Mouse (Mus musculus): ENCODE measurements around the gene Ptpre. TPM values are rescaled to one million over a fixed set of nuclear protein-coding genes. Genes with fewer than 3 reads are reported as not detected.
"Not testable (repeated sequence)": the region's sequence is repeated elsewhere in the genome, so short reads cannot be mapped to it uniquely, and the experiment has no call there.

The Ptpre gene
- total RNA-seq (2015): 61.4 and 74.2 TPM in 2 replicates
- total RNA-seq (2017): 49.6 and 59.1 TPM in 2 replicates

DNA sequence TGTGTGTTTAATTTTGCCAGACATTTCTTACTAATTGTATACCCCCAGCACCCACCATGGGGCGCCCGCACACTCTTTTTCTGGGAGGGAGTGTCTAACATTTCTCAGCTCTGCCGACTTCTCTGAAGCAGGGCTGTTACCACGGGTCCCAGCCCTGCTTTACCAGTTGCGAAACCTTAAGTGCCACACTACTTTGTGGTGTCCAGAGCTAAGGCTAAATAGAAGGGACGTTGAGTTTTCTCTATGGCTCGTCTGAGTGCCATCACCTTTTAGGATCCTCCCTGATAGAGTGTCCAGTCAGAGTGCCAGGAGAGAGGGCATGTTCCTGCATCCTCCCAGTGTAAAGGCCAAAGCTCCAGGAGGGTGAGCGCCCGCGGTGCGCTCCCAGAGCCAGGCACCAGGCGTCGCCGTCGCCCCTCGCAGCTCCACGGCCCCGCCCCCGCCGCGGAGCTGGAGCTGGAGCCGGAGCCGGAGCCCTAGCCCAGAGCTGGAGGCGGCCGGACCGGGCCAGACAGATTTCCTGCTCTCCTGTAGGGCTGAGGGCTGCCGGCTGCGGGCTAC is at the start of gene Ptpre:
TSS of gene Ptpre (plus strand) at position 141 of the 561 bp plus-strand sequence.
- peak; percentile 78 for ATAC-seq (replicated peaks; ENCODE audit: poor library complexity)

DNA sequence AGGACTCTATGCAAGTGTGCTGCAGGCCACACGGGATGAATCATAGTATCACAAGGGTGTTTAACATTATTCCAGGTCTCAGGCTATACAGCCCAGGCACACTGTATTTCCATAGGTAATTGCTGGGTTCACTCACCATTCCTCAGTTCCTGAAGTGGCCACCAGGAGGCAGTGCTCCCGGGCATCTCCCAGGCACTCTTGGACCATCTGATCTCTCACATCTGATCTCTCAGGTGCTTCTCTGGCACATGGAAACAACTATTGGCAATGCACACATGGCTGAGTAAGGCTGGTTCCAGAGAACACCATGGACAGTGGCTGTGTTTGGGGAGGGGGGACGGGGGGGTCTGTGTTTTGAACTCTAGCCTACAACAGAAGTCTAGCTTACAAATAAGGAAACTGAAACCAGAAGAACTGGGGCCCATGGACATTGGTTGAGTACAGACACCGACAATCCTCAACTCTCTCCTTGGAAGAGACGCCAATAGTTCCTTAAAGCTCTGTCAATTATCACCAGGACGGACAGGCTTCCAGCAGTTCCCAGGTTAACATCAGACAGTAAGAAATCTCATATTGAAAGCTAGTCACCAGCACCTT is 49.0 kb upstream of the Ptpre start:
- ATAC-seq (replicated peaks; ENCODE audit: poor library complexity): peak; percentile 72

DNA sequence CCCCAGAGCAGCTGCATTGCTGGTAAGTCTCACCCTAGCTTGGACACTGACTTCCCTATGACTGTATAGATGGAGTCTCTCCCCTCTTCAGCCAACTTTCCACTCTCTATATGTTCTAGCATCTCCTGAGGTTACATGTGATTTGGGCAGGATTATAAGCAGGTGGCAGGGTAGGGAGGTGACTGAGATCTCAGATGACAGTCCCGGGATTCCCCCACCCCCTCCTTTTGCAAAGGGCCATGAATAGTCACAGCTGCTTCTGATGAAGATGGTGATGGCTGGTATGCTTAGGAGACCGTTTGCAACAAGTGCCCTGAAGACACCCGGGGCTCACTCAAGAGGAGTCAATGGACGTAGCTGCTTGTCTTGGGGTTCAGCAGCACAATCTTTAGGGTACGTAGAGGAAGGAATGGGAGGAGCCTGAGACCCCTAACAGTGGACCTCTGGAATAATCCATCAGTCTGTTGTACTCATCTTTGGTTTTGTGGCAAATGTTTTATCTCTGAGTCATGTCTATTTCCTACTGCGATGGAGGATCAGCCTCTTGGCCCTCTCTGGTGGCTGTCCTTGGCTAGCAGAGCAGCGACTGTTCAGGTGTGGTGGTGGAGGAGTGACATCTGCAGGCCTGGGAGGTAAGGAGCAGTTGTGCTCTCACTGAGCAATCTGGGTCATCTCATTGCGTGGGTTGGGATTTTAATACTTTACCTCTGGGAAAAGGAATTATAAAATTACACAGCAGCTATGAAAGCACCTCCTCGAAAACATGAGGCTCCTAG is 47.4 kb upstream of the Ptpre start:
- ATAC-seq (replicated peaks; ENCODE audit: poor library complexity): no peak

DNA sequence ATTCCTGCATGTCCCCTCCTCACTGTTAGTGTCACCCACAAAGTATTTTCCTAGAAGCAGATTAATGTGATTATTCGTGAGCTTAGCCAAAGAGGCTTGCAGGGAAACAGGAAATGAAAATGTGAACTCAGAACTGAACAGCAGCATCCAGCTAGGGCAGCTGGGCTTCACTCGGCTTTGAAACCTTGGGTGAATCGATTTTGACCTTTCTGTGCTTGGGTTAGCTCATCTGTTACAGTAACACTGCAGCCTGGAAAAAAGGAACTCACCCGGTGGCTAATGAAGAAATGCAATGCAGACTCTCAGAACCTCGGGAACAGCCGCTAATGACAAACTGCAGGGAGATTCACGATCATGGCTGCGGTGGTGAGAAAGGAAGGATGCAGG is 46.8 kb upstream of the Ptpre start:
- peak; percentile 22 for ATAC-seq (replicated peaks; ENCODE audit: poor library complexity)

DNA sequence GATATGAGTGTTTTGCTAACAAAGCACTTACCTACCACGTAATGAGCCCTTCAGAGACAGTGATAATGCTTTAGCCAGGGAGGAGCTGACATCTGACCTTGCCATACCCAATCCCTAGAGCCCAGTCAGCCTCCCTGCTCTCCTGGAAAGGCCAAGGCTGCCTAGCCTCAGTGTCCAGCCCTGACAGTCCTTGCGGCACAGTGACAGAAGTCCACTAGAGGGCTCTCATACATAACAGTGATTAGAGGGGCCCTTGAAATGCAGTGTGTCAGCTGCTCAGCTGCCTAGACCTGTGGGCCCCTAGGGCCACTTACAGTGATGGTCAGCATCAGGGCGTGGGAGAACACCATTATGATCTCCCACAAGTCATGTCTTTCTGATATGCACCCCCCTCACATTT is 42.0 kb upstream of the Ptpre start:
- peak; percentile 87 for ATAC-seq (replicated peaks; ENCODE audit: poor library complexity)

DNA sequence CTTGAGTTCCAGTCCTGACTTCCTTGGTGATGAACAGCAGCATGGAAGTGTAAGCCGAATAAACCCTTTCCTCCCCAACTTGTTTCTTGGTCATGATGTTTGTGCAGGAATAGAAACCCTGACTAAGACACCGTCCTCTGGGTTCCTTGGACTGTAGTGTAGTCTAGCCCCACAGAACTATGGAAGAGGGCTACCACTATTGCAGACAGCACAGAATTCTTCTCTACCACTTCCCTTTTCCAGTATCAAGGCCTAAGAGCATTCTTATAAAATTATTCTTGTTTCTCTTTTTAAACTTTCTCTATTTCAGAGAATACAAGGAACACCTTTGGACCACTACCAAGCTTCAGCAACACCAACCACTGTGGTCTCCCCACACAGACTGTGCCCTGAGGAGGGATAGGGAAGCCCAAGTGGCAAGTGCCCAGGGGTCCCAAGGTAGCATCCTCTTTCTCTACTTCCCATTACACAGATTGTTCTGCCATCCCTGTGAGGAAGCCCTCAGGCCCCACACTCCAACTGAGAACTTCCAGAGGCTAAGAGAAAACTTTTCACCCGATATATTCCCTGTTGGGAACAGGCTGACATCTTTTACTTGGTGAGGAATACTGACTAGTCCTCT is 38.6 kb upstream of the Ptpre start:
- peak; percentile 58 for ATAC-seq (replicated peaks; ENCODE audit: poor library complexity)

DNA sequence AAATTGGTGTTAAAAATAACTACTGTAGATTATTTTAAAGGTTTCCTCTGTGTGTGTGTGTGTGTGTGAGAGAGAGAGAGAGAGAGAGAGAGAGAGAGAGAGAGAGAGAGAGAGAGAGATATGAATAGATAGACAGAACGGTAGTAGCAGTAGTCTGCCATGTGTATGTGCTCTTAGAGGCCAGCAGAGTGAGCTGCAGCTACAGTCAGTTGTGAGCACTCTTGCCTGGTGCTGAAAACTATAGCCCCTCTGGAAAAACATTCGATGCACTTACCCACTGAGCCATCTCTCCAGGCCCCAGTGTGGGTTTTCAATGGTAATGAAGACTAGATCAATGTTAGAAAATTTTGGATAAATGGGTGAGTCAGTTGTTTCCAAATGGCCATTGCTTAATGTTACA is 37.9 kb upstream of the Ptpre start:
- ATAC-seq (replicated peaks; ENCODE audit: poor library complexity): peak; percentile 55; the same call in 1 of the 2 replicates

DNA sequence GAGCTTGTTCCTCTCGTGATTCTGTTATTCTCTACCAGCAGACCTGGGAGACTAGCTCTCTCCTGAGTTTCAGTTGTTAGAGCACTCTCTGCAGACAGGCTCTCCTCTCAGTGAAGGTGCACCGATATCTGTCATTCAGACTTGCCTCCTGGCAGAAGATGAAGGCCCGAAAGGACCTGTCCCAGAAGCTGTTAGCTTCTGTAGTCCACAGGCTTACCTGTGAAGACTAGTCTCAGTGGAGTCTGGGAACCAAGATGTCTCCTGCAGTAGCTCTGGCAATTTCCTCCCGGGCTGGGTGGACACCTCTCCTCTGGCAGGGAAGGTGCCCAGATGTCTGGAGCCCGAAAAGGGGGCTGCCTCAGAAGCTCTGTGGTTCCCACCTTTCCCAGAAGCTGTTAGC is 30.8 kb upstream of the Ptpre start:
- ATAC-seq (replicated peaks; ENCODE audit: poor library complexity): not testable (repeated sequence)

DNA sequence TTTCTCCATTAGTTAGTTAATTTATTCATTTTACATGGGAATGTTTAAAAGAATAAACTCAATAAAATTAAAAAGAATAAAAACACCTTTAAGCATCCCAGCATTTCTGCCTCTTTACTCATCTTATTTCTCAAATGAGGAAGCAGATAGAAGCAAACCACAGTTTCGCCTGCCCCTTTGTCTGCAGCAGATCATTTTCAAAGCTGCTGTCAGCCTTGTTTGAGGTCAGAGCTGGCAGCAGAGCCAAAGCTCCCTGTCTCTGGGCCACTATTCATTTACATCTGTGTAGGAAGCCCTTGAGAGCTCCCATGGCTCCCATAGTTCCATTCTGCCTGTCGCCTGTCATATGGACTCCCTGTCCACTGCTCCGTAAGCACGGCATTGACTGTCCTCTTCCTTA is 28.7 kb upstream of the Ptpre start:
- ATAC-seq (replicated peaks; ENCODE audit: poor library complexity): peak; percentile 71

DNA sequence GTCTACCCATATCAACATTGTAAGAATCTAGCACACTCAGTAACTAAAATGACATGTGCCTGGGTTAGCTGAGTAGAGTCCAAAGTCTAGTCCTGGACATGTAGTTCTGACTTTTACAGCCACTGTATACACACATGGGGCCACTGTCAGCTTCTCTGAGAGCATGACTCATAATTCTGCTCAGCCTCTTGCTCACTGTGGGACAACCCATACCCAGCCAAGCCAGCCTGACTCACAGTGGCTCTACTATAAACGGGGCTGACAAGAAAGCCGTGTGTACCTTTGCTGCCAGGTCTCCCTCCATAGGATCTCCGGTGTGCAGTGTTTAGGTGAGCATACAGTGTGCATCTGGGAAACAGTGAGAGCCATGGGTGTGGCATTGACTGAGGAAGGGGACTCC is 28.0 kb upstream of the Ptpre start:
- ATAC-seq (replicated peaks; ENCODE audit: poor library complexity): no peak

DNA sequence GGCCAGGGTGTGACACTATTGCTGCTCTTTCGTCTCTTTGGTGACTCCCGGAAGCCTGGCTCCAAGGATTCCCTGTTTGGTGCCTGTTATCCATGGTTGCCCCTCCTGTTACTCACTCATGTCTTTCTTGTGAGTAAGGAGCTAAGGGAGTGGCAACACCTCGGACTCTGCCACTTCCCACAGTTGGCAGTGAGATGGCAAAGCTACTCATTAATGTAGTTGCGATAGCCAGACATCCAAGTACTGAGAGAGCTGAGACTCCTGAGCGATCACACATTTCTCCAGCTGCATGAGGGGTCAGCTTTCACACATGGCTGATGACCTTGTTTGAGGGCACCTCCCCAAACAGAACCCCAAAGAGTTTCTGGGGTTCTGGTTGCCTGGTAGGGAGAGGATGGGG is 26.9 kb upstream of the Ptpre start:
- ATAC-seq (replicated peaks; ENCODE audit: poor library complexity): no peak

DNA sequence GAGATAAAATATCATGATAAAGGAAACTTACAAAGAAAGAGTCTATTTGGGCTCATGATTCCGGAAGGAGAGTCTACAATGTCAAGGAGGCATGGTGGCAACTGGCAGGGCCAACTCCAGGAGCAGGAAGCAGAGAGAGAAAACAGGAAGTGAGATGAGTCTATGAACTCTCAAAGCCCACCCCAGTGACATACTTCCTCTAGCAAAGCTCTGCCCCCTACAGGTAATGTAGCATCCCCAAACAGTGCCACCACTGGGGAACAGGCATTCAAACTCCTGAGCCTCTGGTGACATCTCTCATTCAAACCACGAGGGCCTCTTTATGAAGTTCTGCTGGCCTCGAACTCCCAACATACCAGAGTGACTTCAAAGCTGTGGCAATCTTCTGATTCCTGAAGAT is 25.6 kb upstream of the Ptpre start:
- peak; percentile 69 for ATAC-seq (replicated peaks; ENCODE audit: poor library complexity)

DNA sequence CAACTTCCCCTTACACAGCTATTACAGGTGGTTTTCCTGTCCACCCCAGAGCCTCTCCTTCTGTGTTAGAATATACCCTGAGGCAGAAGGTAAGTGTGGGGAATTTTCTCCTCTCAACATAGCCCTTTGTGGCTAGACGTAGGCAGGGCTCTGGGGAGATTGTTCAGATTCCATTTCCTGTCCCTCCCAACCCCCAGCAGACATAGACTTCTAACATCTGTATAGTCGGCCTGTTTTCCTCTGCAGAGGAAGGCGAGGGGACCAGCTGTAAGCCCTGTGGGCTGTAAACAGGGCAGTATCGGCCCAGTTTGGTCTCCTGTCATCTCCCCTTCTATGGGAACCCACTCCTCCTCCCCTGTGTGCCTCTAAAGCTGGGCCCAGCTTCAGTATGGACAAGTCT is 20.1 kb upstream of the Ptpre start:
- peak; percentile 24 for ATAC-seq (replicated peaks; ENCODE audit: poor library complexity)

DNA sequence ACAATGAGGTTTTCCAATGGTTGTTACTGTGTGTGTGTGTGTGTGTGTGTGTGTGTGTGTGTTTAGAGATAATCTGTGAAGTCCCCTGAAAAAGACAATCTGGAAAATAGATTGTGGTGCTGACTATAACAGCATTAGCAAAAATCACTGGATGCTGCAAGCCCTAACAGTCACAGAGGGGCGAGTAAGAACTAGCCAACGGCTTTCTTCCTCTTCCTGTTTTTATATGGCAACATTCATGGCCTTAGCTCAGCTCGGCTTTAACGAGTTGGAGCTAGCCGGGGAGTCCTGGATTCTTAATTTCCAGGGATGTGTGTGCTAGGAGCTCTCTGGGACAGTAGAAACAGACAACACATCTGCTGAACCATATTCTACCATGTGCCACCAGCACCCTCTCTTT is 17.0 kb upstream of the Ptpre start:
- ATAC-seq (replicated peaks; ENCODE audit: poor library complexity): peak; percentile 47

DNA sequence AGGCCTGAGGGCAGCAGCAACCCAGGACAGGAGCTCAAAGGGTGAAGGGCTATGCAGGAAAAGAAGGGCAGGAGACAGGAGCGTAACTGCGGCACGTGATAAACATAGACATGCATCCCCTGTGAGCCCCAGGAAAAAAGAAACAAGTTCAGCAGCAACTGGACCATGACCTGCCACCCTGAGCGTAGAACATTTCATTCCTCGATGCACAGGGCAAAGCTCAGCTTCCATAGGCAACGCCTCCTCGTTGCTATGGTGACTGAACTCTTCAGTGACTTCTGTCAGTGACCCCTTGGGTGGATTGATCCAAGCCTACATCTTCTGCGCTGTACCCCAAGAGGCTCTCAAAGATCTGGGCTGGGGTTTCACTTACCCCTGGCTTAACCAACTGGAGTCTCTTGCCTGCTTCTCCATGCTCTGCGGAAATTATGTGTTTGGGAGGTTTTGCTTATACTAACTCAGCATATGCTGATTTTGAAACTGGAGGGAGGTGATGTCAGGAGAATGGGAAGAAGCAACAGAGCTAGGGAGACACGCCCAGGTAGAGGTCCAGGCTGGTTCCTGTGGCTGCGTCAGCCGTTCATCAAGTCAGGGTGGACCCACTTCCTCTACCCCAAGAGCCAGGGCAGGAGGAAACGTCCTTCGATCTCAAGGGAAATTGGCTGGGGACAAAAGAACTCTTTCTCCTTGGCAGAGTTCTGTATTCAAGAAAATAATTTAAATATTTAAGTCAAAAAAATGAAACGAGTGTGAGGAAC is 15.3 kb upstream of the Ptpre start:
- peak; percentile 59 for ATAC-seq (replicated peaks; ENCODE audit: poor library complexity)

DNA sequence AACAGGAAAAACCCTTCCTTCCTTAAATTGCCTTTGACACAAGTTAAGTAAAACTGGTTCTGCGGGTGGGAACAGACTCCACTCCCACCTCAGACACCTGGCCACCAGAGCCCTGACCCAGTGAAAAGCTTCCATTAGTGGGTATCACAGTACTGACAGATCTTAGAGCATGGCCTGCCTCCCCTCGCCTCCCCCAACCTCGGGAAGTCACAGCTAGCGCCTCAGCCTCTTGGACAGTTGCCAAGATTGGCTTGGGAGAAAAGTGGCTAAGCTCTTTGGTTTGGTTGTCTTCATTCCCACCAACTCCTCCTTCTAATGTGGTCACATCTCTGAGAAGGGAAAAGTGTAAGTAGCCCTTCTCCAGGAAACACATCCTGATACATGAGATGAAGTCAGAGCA is 13.3 kb upstream of the Ptpre start:
- peak; percentile 4; the same call in 1 of the 2 replicates for ATAC-seq (replicated peaks; ENCODE audit: poor library complexity)

DNA sequence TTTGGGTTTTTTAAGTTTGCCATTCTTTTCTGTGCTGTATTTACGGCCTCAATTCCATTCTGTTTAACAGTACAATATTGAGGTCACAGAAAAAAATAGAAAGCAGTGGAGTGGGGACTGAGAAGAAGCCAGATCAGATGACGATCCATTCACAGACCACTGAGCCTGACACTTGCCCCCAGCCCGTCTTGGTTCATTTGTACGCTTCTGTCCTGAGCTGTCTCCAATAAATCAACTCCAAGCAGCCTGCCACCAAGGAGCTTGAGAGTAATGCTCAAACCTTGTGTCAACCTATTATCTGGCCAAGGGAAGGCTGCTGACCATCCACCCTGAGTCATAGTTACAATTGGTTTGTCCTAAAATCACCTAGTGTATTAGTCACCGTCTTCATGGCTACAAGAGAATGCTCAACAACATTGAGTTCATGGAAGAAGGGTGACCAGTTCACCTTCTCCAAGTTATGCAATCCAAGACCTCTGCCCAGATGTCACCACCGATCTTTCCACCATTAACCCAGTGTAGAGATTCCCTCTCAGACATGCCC is 12.8 kb upstream of the Ptpre start:
- ATAC-seq (replicated peaks; ENCODE audit: poor library complexity): no peak

DNA sequence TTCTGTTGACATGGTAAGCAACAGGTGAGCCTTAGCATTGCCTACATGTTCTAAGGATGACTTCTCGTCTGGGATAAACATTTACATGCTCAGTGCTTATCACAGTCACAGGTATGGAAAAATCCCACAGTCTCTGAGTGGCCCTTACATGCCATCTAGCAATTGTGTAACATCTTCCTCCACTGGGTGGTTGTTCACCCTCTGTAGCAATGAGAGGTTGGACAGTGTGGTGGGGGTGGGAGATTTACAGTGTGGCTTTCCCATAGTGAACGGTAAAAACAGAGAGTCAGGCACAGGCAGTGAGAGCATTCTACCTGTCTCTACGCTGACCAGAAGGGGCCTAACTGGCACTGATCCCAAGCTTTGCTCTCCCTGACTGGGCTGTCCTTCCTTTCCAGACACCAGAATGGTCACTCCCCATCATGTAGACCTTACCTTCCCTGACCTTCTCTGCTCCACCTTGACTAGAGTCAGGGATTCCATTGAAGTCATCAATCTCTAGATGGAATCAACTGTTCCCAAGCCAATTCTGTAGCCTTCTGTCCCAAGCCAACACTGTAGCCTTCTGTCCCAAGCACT is 10.6 kb upstream of the Ptpre start:
- peak; percentile 62 for ATAC-seq (replicated peaks; ENCODE audit: poor library complexity)

DNA sequence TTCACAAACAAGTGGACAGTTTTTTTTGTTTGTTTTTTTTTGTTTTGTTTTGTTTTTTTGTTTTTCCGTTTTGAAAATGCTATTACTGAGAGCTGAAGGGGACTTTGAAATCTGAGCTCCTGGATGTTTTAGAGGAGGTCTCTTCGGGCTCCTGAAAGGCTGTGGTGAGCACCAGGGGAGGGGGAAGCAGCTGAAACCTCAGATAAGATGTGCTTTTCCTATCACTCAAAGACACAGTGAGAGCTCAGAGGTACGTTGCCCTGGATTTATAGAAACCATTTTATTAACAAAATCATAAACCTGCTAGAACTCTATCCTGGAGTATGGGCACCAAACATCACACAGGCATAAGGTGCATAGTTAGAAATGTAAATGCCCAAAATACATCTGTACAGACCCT is 10.1 kb upstream of the Ptpre start:
- ATAC-seq (replicated peaks; ENCODE audit: poor library complexity): peak; percentile 76

DNA sequence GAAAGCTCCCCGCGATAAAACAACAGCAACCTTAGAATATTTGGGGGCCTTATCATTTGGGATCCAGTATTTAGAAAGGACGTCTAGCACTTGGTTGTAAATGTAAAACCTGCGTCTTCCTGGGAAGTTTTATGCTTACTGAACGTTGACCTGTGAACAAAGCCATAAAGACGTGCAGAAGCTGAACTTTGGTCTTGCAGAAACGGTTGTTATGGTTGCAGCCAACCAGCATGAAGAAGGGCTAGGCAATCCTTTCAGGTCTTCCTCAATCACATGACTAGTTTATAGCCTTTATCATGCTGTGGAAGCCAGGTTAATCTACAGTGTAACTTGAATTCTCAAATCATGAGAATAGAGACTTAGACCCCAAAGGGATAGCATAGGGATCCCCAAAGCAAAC is 8.8 kb upstream of the Ptpre start, which contains the start of gene Clrn3:
TSS of gene Clrn3 (minus strand) at position 140 of the 400 bp plus-strand sequence.
- no peak for ATAC-seq (replicated peaks; ENCODE audit: poor library complexity)
